Mouse (Mus musculus) liver, postnatal 0 days (tissue): ENCODE measurements around the gene Atp6v1d.
A peak's percentile ranks its signal among the peaks of the same experiment; 100 is the strongest.

ENCODE experiments used
- CTCF ChIP-seq: sonication (generic); IDR thresholded peaks from 2 replicates; pipeline ENCODE4 v1.5.1; 2016; ENCODE audit warnings: antibody characterized with exemption, low read depth
- EP300 ChIP-seq: IDR thresholded peaks from 2 replicates; pipeline ENCODE4 v1.6.1; 2016; ENCODE audit warnings: antibody characterized with exemption, low read depth, mild to moderate bottlenecking

DNA sequence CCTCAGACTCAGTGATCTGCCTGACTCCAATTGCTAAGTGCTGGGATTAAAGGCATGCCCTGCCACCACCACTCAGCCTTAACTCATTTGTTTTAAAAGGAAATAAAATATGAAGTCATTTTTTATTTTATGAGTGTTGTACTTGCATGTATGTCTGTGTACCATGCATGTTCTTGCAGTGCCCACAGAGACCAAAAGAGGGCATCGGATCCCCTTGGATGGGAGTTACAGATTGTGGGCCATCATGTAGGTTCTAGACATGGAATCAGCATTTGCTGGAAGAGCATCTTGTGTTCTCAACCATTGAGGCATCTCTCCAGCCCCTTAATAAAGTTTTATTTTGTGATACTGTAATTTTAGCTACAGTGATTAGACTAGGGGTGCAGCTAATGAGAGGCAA lies 4.0 kb upstream of the Atp6v1d start:
- TF ChIP-seq CTCF (peak; percentile 74), EP300 (no peak)
